Mouse (Mus musculus) cortical plate, adult 2 months (tissue): ENCODE results near the gene Dync1h1. TPM values are rescaled to one million over a fixed set of nuclear protein-coding genes. Genes with fewer than 3 reads are reported as not detected.
A peak's percentile ranks its signal among the peaks of the same experiment; 100 is the strongest.

Source experiments
- H3K27ac ChIP-seq: fragments of 200-500 bp; 2 replicates; pipeline ENCODE4 v1.5.1; 2012; ENCODE audit warnings: low read length, control low read depth, inconsistent platforms; ENCODE audit not compliant: insufficient read depth
- H3K4me1 ChIP-seq: fragments of 200-500 bp; 2 replicates; pipeline ENCODE4 v1.6.1; 2011; ENCODE audit warnings: low read length; ENCODE audit not compliant: control insufficient read depth, insufficient read depth
- H3K4me3 ChIP-seq: fragments of 200-500 bp; 2 replicates; pipeline ENCODE4 v1.5.1; 2011; ENCODE audit warnings: mild to moderate bottlenecking, low read length, control low read depth; ENCODE audit not compliant: insufficient read depth
- CTCF ChIP-seq: fragments of 200-500 bp; IDR thresholded peaks from 2 replicates; pipeline ENCODE4 v1.5.1; 2011; ENCODE audit warnings: mild to moderate bottlenecking, control low read depth, low read length; ENCODE audit not compliant: insufficient read depth; ENCODE audit errors: extremely low read depth
- POLR2A ChIP-seq: fragments of 200-500 bp; IDR thresholded peaks from 2 replicates; pipeline ENCODE4 v1.6.1; 2011; ENCODE audit warnings: mild to moderate bottlenecking, low read length, control low read depth; ENCODE audit not compliant: insufficient read depth; ENCODE audit errors: extremely low read depth
- polyA plus RNA-seq: library from polyadenylated mRNA; depleted of rRNA; stranded (reverse); fragments of >200 nt; gene quantifications from 2 replicates; pipeline ENCODE4 v1.2.3, GENCODE M21; 2012; rRNA removed

The Dync1h1 gene
- 279 and 350 TPM in 2 replicates for polyA plus RNA-seq

DNA sequence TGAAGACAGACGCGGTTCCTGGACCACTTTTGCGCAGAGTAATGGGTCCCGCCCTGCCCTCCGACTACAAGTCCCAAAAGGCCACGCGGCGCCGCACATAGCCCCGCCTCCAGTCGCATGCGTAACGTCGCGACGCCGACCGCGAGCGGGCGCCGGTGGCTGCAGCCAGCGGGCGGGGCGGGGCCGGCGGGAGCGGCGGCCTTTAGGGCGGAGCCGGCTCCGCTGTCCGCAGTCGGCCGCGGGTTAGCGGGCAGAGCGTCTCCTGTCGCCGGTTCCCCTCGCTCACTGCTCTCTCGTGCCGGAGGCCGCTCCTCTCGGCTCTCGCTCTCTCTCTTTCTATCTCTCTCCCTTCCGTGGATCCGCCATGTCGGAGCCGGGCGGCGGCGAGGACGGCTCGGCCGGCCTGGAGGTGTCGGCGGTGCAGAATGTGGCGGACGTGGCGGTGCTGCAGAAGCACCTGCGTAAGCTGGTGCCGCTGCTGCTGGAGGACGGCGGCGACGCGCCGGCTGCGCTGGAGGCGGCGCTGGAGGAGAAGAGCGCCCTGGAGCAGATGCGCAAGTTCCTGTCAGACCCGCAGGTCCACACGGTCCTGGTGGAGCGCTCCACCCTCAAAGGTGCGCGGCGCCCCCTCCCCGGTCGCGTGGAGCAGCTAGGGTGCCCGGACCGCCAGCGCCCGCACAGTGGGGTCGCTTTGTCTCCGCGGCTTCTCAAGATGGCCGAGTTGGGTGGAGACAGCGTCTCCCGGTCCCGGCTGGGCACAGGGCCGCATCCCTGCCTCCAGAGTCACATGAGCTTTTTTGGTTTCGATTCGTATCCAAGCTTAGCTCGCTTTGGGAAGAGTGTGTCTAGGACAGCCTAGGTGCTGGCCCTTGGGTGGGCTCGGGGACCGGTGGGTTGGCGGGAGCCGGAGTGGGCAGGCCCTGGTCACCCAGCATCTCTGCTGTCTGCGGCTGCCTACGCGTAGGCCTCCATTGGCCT is at the start of gene Dync1h1:
Dync1h1 (plus strand) TSS at position 212 of the 978 bp plus-strand sequence.
- TF ChIP-seq CTCF (no peak), POLR2A (peak; percentile 80)
- peak within 1 kb of the TSS; percentile 100 for H3K27ac ChIP-seq
- peaks cover 5% of the 10 kb centered on the region; the same call in 1 of the 2 replicates for H3K4me1 ChIP-seq
- H3K4me3 ChIP-seq, result peak within 1 kb of the TSS; percentile 99

DNA sequence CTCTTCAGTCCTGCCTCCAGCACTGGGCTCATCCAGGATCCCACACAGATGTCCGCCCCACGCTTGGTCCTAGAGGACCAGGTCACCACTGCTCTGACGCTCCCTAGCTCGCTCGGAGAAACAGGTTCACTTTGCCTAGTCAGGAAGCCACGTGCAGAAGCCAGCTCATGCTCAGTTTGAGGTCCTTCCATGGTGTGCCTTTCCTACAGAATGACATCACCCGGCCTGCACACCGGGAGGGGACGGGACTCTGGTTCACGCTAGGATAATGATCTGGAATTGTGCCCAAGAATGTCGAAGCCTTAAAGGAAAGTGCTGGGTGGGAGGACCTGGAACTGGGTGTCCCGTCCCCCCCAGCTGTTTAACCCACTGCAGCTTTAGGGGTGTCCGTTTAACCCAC is 49.1 kb upstream of the Dync1h1 start:
- H3K27ac ChIP-seq, result no peak overlapping the region
- no peak for TF ChIP-seq POLR2A
- no peak for TF ChIP-seq CTCF
- no peak overlapping the region for H3K4me3 ChIP-seq
- peaks cover 11% of the 10 kb centered on the region for H3K4me1 ChIP-seq

DNA sequence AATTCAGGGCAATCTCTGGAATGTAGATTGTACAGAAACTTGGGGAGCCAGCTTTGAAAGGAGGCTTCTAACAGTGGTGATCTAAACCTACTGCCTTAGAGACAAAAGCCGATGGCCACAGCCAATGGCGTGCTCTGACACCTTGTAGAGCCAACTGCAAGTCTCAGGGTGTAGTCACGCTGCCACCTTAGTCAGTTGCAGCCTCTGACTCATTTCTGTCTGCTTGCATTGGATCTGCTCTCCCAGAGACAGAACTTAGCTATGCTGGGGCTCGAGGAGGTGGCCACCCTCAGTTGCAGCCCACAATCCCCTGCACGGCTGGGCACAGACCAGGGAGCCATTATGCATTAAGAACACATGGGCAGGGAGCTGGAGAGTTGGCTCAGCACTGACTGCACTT is 47.9 kb upstream of the Dync1h1 start:
- H3K27ac ChIP-seq, result no peak overlapping the region
- TF ChIP-seq POLR2A (no peak), CTCF (no peak)
- no peak overlapping the region for H3K4me3 ChIP-seq
- peaks cover 11% of the 10 kb centered on the region for H3K4me1 ChIP-seq

DNA sequence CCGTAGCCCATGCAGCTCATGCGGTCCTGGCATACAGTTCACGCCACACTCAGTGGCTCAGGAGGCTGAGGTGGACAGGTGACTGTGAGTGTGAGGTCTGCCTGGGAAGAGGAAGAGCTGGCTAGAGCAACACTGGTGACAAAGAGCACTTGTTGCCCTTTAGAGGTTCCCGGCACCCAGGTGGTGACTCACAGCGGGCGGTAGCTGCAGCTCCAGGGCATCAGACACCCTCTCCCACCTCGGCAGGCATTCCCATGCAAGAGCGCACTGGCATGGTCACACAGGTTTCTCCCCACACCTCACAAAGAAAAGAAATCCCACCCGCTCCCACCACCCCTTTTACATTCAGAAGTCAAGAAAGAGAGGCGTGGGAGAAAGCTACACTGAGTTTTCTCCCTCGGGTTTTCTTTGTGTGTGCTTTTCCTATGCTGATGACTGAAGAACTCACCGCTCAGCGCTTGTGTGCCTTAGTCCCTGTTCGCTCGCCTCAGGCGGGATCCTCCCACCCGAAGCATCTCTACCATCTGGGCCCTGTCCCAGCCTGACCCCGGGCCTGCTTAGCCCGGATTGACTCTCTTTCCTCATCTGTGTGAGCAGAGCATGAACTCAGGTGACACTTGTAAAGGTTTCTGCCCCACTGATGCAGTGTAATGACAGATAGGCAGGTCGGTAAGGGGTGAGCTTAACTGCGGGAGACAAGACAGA is 45.6 kb upstream of the Dync1h1 start:
- Histone ChIP-seq H3K27ac (no peak overlapping the region), H3K4me3 (no peak overlapping the region), H3K4me1 (peaks cover 9% of the 10 kb centered on the region)
- TF ChIP-seq POLR2A, result no peak
- TF ChIP-seq CTCF, result no peak

DNA sequence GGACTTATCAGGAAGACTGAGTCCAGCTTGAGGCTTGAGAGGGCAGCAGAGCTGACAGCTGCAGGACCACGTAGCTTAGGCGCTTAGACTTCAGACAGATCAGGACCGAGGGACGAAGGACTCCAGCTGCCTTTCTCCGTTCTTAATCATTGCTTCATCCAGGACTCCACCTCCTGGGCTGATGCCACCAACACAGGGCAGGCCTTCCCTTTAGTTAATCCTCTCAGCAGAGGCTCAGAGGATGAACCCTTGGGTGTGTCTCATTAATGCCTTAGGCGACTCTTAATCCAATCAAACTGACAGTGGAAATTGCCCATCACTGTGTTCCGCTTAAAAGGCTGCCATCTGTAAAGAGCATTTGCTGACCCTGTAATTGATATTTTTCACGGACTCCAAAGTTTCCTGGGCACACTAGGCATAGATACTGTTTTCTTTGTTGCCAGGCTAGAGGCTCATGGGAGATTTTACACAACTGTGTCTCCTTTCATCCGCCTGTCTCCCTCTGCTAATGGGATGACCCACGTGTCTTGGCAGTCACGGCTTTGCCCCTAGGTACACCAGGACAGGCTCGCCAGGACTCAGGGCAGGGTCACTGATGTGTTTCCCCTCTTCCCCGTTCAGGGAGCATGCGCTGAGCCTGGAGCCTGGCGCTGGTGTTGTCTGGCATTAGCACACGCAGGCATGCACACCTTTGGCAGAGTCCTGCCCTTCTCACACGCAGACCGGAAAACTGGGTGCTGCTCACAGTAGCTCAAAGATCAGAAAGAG is 44.2 kb upstream of the Dync1h1 start:
- H3K4me3 ChIP-seq, result no peak overlapping the region
- no peak overlapping the region for H3K27ac ChIP-seq
- peaks cover 5% of the 10 kb centered on the region for H3K4me1 ChIP-seq
- TF ChIP-seq POLR2A (no peak), CTCF (no peak)

DNA sequence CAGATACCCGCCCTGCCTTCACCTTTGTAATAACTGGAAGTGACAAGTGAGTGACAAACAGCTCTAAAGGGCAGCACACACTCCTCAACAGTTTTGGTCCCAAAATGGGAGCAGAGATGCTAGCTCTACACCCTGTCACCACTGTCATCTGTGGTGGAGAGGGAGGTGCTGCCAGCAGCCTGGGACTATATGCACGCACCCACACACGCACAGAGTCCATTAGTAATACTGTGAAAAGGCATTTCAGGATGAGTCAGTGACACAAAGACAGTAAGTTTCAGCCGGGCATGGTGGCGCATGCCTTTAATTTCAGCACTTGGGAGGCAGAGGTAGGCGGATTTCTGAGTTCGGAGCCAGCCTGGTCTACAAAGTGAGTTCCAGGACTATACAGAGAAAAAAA is 43.1 kb upstream of the Dync1h1 start:
- Histone ChIP-seq H3K4me1 (peaks cover 5% of the 10 kb centered on the region), H3K4me3 (no peak overlapping the region), H3K27ac (no peak overlapping the region)
- TF ChIP-seq POLR2A (no peak), CTCF (no peak)

DNA sequence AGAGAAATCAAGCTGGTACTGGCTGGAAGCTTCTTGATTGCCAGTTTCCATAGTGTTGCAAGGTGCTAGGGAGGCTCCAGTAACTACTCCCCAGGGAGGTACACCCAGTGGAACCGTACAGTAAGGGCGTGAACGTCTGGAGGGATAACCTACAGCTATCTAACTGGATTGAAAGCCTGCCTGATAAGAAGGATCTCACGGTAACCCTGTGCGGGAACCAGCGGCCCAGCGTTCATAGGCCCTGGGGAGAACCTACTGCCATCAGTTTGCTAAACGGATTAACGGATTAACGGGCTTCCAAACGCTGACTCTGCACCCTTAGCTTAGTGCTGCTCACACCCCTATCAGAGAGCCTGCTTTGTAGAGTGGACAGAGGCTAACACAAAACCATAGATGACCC is 37.9 kb upstream of the Dync1h1 start:
- H3K27ac ChIP-seq, result no peak overlapping the region
- no peak overlapping the region for H3K4me3 ChIP-seq
- TF ChIP-seq CTCF (no peak), POLR2A (no peak)
- peaks cover 6% of the 10 kb centered on the region for H3K4me1 ChIP-seq

DNA sequence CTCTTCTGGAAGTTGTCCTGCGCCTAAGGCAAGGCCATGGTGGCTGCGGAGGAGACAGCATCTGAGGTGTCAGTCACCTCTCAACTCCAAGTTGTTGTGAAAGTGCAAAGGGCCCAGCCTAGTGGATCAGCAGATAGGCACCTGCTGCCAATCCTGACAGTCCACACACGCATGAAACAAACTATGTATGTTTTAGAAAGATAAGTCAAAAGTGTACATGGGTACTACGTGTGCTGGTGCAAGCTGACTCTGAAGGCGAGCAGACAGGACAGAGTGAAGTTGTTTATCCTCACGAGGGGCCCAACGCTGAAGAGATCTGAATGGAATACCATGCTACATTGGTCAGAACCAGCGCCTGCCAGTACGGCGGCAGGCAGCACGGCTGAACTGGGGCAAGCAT is 36.4 kb upstream of the Dync1h1 start:
- TF ChIP-seq CTCF, result no peak
- peaks cover 4% of the 10 kb centered on the region for H3K4me1 ChIP-seq
- H3K4me3 ChIP-seq, result no peak overlapping the region
- no peak overlapping the region for H3K27ac ChIP-seq

DNA sequence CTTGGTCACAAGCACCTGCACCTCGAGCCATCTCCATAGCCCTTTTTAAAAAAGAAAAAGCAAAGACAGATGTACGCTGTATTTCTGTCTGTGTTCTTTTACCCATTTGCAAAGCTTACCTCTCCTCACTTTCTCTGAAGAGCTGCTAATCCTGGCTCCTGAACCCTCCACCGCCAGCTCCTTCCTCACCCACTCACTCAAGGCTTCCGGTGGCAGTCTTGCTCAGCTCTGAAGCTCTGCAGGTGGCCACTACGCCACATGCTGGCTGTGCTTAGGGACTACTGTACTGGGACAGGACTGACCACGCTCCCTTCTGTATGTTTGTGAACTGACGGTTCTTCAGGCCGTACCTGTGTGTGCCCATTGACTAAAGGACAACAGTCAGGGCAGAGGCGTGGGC is 34.9 kb upstream of the Dync1h1 start:
- no peak for TF ChIP-seq POLR2A
- TF ChIP-seq CTCF, result 0 out of 2 replicates have a peak, but pooled peaks have one; percentile 10
- H3K4me1 ChIP-seq, result peaks cover 4% of the 10 kb centered on the region
- H3K27ac ChIP-seq, result no peak overlapping the region
- H3K4me3 ChIP-seq, result no peak overlapping the region
